Mouse (Mus musculus) erythroblast, embryonic 14.5 days (primary cell): Measurements from ENCODE around the gene Hbb-bs.

Source experiments
- GATA1 ChIP-seq: IDR thresholded peaks from 2 replicates; pipeline ENCODE4 v1.6.1; 2012; ENCODE audit warnings: low read length, inconsistent platforms, mixed read lengths
- TAL1 ChIP-seq: IDR thresholded peaks from 3 replicates; pipeline ENCODE4 v1.6.1; 2012; ENCODE audit warnings: low read length, inconsistent platforms, mixed read lengths

DNA sequence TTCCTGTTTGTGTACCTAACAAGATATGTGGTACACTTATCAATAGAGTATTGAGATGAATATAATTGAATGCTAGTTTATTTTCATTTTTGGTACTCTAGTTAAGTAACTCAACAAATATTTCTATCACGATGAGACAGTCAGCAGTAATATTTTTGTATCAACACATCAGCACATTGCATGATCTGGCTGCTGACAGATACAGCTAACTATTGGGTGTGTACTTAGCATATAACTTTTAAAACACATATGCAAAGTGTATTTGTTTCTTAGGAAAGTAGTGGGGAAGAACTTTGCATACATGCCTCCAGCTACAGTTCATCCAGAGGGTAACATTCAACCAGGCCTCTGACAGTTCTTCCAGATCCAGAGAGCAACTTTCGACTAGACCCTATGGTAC lies 3.3 kb downstream of the Hbb-bs start:
- no peak; the same call in 2 of the 3 replicates for TF ChIP-seq TAL1
- no peak; the same call in 1 of the 2 replicates for TF ChIP-seq GATA1
